33 mouse cellular contexts compared by ENCODE assay signal in the genomic region with DNA sequence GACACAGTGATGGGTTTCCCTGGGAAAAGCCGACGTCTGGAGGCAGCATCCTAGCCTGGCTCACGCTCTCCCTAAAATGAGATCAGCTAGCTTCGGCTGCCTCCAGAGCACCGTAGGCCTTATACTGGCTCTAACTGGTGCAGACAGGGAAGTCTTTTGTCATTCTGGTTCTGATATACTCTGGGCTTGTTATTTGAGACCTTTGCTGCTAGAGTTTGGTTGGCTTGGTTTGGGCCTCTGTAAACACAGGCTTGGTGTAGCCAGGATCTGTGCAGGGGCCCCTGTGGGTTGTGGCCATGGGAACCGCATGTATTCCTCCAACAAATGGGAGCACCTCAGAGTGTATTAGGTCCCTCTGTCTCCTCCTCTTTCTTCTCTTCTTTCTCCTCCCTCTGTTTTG. TPM values are rescaled to one million over a fixed set of nuclear protein-coding genes. Genes with fewer than 3 reads are reported as not detected.
DNase-seq lines count a peak whose midpoint lies in the region; ATAC-seq and TF ChIP-seq lines count a peak whose summit lies in the region.
"Had no signal": no experiment of that assay in that cellular context is flagged by ENCODE, and none has a peak within 500 bp of the region (broad histone marks: within the 10 kb centered on the region; RNA-seq: fewer than 3 reads in every experiment).

No protein-coding gene starts in this region.

- no peaks in the 10 kb centered on the region for H3K27me3 ChIP-seq in lung, embryonic 14.5 days (ENCODE audit: insufficient read depth, low read length)
- H3K27me3 ChIP-seq in E14TG2a.4 (ENCODE audit: insufficient read depth, low read length) = no peaks in the 10 kb centered on the region
- H3K27me3 ChIP-seq: embryonic facial prominence, embryonic 12.5 days; embryonic facial prominence, embryonic 15.5 days; heart, embryonic 15.5 days had no signal

- H3K36me3 ChIP-seq in lung, embryonic 14.5 days (ENCODE audit: insufficient read depth) = no peaks in the 10 kb centered on the region
- H3K36me3 ChIP-seq in E14TG2a.4 (ENCODE audit: insufficient read depth, low read length) (no peaks in the 10 kb centered on the region), ES-E14 (ENCODE audit: control insufficient read depth, insufficient read depth, low read length, poor library complexity, severe bottlenecking) (no peaks in the 10 kb centered on the region)
- H3K36me3 ChIP-seq: embryonic facial prominence, embryonic 12.5 days; embryonic facial prominence, embryonic 15.5 days; G1E; heart, embryonic 15.5 days; hindbrain, embryonic 10.5 days had no signal

- no peak overlapping the region for H3K4me3 ChIP-seq in lung, embryonic 14.5 days (ENCODE audit: low read depth, low read length)
- H3K4me3 ChIP-seq in E14TG2a.4 (replicated peaks; ENCODE audit: low read length) (peak overlapping the region; percentile 50), ES-E14 (ENCODE audit: insufficient read depth in 1 of 2, low read depth in 1 of 2, low read length in 2 of 2, poor library complexity in 1 of 2, severe bottlenecking in 1 of 2) (no peak overlapping the region)
- H3K4me3 ChIP-seq: embryonic facial prominence, embryonic 12.5 days; embryonic facial prominence, embryonic 15.5 days; heart, embryonic 15.5 days; hindbrain, embryonic 10.5 days had no signal

- no peak overlapping the region for H3K27ac ChIP-seq in lung, embryonic 14.5 days (ENCODE audit: low read depth)
- peak overlapping the region; percentile 61 for H3K27ac ChIP-seq in ES-E14 (ENCODE audit: insufficient read depth, low read depth, low read length, poor library complexity, severe bottlenecking)
- H3K27ac ChIP-seq: embryonic facial prominence, embryonic 12.5 days; embryonic facial prominence, embryonic 15.5 days; heart, embryonic 15.5 days; hindbrain, embryonic 10.5 days; hindbrain, embryonic 14.5 days had no signal

- peak; percentile 15 for DNase-seq in adrenal gland, postnatal 14 days
- no peak for DNase-seq in adrenal gland, postnatal 10 days
- no peak for DNase-seq in lung, embryonic 14.5 days
- no peak for DNase-seq in lung, postnatal 36 days
- DNase-seq in ES-E14 (ENCODE audit: low read depth, low spot score) = no peak
- DNase-seq in layer of hippocampus, adult 9-10 months (ENCODE audit: low spot score) = no peak
- DNase-seq in layer of hippocampus, adult 11-12 months (ENCODE audit: low spot score) = no peak
- DNase-seq: adrenal gland, adult 8-10 months; cerebellum, adult 11 months; cerebellum, adult 2 months; cerebellum, adult 9-11 months; cerebellum, postnatal 25 days; forebrain, postnatal 0 days; gastrocnemius, postnatal 10 days; gastrocnemius, postnatal 36 days; heart, postnatal 10 days; heart, postnatal 36 days had no signal

- H3K4me1 ChIP-seq in lung, embryonic 14.5 days (ENCODE audit: insufficient read depth) = no peaks in the 10 kb centered on the region
- H3K4me1 ChIP-seq in E14TG2a.4 (replicated peaks; ENCODE audit: low read depth, low read length) = peaks cover 76% of the 10 kb centered on the region
- peaks cover 9 to 21% of the 10 kb centered on the region in 2 experiments for H3K4me1 ChIP-seq in ES-E14 (ENCODE audit: control insufficient read depth in 2 of 2, insufficient read depth in 2 of 2, low read length in 2 of 2, poor library complexity in 1 of 2)
- H3K4me1 ChIP-seq: embryonic facial prominence, embryonic 12.5 days; heart, embryonic 15.5 days had no signal

- 61% methylated on average over 6 of the region's 6 CpGs for WGBS in lung, embryonic 14.5 days

- H3K9me3 ChIP-seq in lung, embryonic 14.5 days (ENCODE audit: low read depth, low read length) = no peaks in the 10 kb centered on the region
- no peaks in the 10 kb centered on the region for H3K9me3 ChIP-seq in E14TG2a.4 (ENCODE audit: low read length)
- H3K9me3 ChIP-seq in ES-E14 (ENCODE audit: control insufficient read depth, insufficient read depth, low read depth, low read length) = no peaks in the 10 kb centered on the region
- H3K9me3 ChIP-seq: embryonic facial prominence, embryonic 12.5 days; embryonic facial prominence, embryonic 15.5 days; G1E; heart, embryonic 15.5 days; hindbrain, embryonic 10.5 days had no signal

- in situ Hi-C loops in ES-E14 (cut with MboI; ENCODE audit: low sequenced_read_pairs in 2 of 2, unreplicated experiment in 2 of 2) = no loop called here

- no peak for TF ChIP-seq CTCF in lung, embryonic 14.5 days (IDR thresholded peaks at IDR 0.05; ENCODE audit: low read depth)
- no peak for TF ChIP-seq CTCF in E14TG2a.4 (conservative IDR thresholded peaks at IDR 0.05; ENCODE audit: low read length)

- H3K9ac ChIP-seq in lung, embryonic 14.5 days = no peak overlapping the region
- H3K9ac ChIP-seq in ES-E14 (ENCODE audit: insufficient read depth, low read depth, low read length, poor library complexity, severe bottlenecking) = no peak overlapping the region
- H3K9ac ChIP-seq: embryonic facial prominence, embryonic 12.5 days; embryonic facial prominence, embryonic 15.5 days; forebrain, postnatal 0 days; heart, embryonic 15.5 days; hindbrain, embryonic 14.5 days had no signal

- H3K4me2 ChIP-seq in lung, embryonic 14.5 days = no peak overlapping the region
- H3K4me2 ChIP-seq: embryonic facial prominence, embryonic 12.5 days; embryonic facial prominence, embryonic 15.5 days; heart, embryonic 11.5 days; heart, embryonic 15.5 days; hindbrain, embryonic 14.5 days had no signal

- 0 out of 2 replicates have a peak, but pooled peaks have one; percentile 24 for ATAC-seq in lung, embryonic 14.5 days (ENCODE audit: insufficient read depth)
- ATAC-seq: activated CD4-positive, CD25-positive, alpha-beta regulatory T cell, adult 4 months; forebrain, postnatal 0 days; intestine, postnatal 0 days; Patski had no signal

TF ChIP-seq in ES-E14, 5 proteins besides CTCF, POLR2A, EP300 and RAD21:
- no peak for TF ChIP-seq HCFC1 (IDR thresholded peaks at IDR 0.05; ENCODE audit: borderline replicate concordance, insufficient read depth, low read length)
- no peak for TF ChIP-seq ZC3H11A (IDR thresholded peaks at IDR 0.05; ENCODE audit: borderline replicate concordance, low read depth, low read length)
- TF ChIP-seq ZNF384 (IDR thresholded peaks at IDR 0.05; ENCODE audit: low read depth, low read length) = no peak
- no peak for TF ChIP-seq MAFK (IDR thresholded peaks at IDR 0.05; ENCODE audit: insufficient read depth, low read depth, low read length)
- no peak for TF ChIP-seq CHD2 (IDR thresholded peaks at IDR 0.05; ENCODE audit: low read depth, low read length)

RNA-seq across cellular contexts. Expression of a gene that starts 7.3 kb away (rescaled TPM):
- total RNA-seq in adrenal gland, postnatal 14 days (2021) = 2.4 TPM in 1 of 2 replicates, not detected in the other
- 1 to 10 TPM; 1.2 to 2.5 TPM for total RNA-seq in adrenal gland, postnatal 10 days (2021)
- not detected in 2 replicates for polyA plus RNA-seq in lung, embryonic 14.5 days (2014; fragmentation: Nextera tagmentation; extraction: Ambion mirVana)
- total RNA-seq in ES-E14 (2012; rRNA removed) = 0.36 and 0.37 TPM in 2 replicates
- total RNA-seq: adrenal gland, adult 8-10 months; common myeloid progenitor, adult 5-6 weeks; forebrain, postnatal 0 days; G1E; granulocyte monocyte progenitor cell, adult 5-6 weeks; heart, adult 8-10 months; heart, postnatal 10 days; heart, postnatal 36 days had no signal
- polyA plus RNA-seq: activated CD4-positive, CD25-positive, alpha-beta regulatory T cell, adult 4 months; forebrain, embryonic 11.5 days; forebrain, embryonic 14.5 days; forebrain, postnatal 0 days; G1E; heart, embryonic 15.5 days; hindbrain, embryonic 10.5 days; hindbrain, embryonic 14.5 days; Patski had no signal
